Mouse (Mus musculus) urinary bladder, postnatal 14 days (tissue): ENCODE data around the gene Siah3.

Experiments used
- DNase-seq: peaks from one replicate; pipeline ENCODE4 v3.0.0; 2021; ENCODE audit warnings: low spot score

The Siah3 gene

DNA sequence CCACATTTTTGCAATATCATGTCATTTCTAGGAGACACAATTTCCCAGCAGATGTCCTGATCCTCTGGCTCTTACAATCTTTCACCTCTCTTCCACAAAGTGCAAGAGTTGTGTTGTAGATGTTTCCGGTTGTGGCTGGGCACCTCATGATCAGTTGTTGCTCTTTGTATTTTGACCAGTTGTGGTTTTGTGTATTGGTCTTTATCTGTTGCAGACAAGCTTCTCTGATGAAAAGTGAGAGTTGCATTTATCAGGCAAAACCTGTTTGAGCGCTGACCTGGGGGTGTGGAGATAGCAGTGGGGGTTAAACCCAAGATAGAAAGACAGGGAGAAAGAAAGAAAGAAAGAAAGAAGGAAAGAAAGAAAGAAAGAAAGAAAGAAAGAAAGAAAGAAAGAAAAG is 68.9 kb downstream of the Siah3 start:
- no peak for DNase-seq

DNA sequence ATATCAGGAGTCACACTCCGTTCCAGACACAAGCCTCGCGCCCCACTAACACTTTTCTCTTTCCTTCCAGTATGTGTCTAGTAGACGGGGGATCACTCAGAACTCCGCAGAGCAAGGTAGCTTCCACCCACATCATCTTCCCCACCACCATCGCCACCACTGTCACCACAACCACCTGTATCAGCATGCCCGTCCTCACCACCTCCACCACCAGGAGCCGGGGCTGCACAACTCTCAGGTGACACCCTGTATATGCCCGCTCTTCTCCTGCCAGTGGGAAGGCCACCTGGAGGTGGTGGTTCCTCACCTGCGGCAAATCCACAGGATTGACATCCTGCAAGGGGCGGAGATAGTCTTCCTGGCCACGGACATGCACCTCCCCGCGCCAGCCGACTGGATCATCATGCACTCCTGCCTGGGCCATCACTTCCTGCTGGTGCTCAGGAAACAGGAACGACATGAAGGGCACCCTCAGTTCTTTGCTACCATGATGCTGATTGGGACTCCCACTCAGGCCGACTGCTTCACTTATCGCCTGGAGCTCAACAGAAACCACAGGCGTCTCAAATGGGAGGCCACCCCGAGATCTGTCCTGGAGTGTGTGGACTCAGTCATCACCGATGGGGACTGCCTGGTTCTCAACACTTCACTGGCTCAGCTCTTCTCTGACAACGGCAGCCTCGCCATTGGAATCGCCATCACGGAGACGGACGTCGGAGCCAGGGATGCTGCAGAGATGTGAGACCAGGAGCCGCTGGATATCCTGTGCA is 69.8 kb downstream of the Siah3 start:
- DNase-seq: no peak

DNA sequence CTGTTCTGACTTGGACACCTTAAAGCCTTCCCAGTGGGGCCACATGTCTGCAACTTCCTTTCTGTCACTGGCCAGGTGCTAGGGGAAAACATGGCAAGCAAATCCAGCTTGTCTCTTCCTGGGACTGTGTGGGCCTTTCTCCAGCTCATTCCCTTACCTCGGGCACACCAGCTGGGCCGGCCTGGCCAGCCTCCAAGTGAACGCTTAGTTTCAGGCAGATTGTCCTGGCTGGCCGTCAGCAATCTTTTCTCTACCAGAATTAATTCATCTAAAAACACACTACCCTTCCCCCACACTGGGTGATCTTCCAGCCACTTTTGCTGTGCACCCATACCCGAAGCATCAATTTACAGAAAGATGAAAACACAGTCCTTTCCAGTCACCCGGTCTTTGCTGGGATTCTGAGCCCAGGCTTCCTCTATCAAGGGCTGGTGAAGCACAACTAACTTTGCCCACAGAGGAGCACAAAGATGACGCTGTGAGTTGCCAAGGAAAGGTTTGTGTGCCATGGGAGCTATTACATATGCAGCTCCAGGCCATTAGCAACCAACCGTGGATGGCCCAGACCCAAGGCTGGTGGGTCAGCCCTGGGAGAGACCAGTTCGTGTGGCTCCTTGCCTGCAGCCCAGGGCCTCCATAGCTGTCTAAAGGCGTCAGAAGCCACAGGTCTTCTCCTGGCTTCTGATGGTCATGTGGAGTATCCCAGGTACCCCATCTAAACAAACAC is 71.8 kb downstream of the Siah3 start:
- peak; percentile 49 for DNase-seq

DNA sequence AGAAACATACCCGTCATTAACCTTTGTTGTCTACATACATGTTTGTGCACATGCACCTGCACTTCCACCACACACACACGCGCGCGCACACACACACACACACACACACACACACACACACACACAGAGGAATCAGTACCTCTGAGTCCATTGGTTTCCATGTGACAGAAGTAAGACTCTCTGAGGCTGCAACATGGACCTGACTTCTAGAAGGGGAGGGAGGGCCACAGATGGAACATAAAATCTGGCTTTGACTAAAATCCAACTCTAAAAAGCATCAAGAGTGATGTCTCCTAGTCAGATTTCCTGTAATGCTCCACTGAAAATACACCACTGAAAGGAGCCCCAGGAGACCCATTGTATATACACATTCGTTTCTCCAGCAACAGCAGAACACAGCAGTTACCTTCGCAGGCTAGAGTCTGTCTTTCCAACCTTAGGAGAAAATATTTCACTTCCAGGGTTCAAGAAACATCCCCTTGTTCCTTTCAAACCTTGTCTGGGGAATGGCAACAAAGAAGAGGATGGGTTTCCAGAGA is 75.1 kb downstream of the Siah3 start:
- no peak for DNase-seq

DNA sequence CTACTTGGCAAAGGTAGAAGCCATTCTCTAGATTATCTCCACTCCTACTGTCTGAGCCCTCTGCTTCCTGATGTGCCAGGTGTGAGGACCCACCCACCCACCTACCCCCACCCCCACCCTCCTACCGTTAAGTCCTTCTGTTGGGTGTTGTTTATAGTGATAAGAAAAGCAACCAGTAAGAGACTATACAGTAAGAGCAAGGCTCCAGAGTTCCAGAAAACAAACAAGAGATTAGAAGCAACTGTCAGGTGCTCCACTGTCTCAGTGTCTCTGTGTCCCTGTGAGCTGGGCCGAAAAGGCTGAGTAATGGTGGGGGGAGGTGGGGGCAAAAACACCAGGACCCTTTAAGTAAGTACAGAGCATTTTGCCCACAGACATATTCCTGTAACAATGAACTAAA is 83.4 kb downstream of the Siah3 start:
- DNase-seq: no peak

DNA sequence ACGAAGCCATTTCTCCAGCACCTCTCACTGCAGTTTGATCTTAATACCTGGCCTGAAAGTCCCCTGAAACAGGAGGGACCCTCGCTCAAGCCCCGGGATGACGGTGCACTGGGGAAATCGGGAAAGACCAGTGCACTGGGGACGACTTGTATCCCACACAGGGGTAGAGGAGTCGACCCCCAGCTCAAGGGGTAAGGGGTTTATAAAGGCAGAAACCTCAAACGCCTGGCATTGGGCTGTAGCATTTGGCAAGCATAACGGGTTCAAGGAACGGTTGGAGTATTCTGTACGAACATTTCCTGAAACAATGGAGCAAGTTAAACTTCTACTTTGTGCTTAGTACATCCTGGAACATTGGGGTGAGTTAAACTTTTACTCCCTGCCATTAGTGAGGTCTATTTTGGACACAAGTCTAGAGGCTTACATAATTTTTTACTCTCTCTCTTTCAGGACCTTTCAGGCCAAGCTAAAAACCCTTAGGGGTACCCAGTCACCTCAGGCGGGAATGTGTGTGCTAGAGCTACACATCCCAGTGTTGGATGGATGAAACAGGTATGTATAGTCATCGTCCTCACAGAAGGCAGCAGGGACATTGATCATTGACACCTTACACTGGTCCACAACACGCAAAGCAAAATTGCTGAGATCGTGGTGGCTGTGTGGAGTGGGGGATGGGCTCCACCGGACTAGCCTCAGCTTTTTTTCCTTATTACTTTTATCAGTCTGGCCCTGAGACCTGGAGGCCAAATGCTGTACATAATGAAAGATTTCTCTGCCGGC is 84.6 kb downstream of the Siah3 start:
- no peak for DNase-seq

DNA sequence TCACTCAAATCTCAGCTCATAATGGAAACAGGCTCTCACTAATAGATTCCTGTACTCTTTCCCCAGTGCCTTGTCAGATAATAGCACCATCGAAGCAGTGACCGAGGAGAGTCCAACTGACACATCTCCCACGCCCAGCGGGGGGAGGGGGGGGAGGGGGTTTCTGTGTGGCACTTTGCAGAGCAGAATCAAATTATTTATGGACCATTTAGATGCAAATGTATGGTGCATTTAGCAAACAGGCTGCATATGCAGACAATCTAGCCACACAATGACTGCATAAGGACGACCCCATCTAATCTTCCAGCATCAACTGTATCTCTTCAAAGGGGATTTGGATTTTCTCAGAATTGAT is 85.2 kb downstream of the Siah3 start:
- no peak for DNase-seq

DNA sequence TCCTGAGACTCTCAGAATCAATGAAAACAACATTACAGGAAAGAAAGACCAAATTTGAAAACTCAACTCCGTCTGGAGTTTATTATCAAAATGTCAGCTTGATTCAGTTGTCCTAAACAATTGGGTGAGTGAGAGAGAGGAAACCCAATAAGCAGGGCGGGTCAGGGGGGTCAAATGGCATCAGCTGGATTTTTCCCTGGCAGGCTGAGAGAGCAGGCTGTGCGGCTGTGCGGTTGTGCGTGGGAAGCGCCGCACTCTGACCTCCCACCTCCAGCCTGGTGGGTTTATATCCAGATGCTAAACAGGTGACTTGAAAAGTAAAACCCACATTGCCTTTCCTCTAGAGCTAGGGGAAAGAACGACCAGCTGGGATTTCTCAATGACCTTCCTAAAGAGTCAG is 85.9 kb downstream of the Siah3 start:
- no peak for DNase-seq

DNA sequence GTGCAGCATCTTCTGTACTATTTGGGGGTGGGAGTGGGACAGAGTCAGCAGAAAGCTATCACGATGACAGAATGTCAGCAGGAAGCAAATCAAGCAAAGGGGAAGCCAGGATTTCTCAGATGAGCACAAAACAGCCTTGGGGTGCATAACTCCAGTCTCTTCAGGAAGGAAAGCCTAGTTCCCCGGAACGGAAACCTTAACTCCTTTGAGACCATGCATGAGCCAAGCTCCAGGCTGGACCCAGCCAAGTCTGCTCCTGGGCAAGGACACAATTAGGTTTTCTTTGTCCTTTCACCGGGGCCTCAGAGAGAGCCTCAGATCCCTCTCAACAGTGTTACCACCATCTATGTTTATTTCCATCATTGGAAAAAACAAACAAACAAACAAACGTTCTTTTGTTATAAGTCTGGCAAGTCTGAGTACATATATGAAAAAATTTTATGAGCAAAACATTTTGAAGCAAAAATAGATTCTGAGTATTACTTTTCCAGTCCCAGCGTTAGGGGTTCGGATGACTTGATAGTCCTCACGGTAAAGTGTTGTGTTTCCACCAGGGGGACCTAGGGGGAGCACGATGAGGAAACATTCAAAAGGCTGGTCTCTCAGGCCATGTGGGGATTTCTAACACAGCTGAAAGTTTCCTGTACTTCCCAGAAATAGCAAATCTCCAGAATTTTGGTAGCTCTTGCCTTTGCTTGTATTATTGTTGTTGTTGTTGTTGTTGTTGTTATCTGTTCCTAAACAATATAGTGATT is 106.0 kb downstream of the Siah3 start:
- DNase-seq: no peak

DNA sequence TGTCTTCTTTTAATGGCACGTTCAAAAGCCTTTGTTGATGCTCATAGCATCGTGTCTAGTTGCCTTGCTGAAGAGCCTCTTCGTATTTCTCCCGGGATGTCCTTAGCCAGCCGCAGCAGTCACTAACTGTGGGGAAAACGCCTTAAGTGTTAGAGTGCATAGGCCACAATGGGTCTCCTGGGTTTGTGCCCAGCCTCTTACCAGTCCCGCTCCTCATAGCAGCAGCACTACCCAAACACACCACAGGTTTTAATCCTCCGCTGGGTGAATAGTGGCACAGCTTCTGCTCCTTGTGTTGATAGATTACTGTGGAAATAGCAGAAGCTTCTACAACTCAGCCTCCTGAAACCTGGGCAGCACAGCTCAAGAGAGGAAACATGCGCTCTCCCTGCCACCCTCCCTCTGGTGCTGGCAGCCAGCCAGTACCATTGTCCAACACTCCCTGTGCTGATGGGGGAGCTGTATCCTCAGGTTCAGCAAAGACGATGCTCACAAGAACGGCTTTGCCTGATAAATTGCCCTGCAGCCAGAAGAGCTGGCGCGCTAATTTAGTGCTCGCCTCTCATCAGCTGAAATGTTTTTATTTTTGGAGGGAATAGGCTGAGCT is 109.9 kb downstream of the Siah3 start:
- peak; percentile 58 for DNase-seq

DNA sequence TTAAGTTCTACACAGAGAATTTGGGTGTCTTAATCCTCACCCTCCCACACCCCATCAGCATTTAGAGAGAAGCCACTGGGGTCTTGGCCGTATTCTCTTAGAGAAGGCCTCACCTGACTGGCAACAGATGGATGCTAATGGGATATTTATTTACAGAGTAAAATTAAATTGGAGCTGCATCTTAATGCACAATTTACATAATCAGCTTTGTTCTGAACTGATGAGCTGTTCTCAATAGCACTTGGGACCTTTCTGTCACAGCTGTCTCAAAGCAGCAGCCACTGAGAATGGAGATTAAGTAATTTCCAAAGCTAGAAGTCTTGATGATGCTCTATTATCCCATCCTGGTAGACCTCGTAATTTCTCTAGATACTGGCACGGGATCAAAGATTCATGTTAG is 110.5 kb downstream of the Siah3 start:
- no peak for DNase-seq

DNA sequence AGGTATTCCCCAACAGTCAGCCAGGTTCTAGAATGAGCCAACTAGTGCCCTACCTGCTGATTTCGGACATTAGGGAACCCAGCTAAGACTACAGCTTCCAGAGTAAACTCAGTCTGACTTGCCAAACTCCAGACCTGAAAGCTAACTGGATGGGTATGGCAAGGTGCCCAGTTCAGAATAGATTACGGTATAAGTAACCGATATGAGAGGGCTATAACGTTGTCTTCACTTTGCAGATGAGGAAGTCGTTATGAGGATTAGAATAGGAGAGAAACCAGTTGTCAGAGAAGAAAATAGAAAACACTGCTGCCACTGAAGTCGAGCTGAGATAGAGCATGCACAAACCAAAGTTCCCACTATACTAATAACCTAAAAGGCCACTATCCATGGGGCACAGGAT is 123.2 kb downstream of the Siah3 start:
- DNase-seq: no peak
